Mouse (Mus musculus): ENCODE data around the gene Mns1.

DNA sequence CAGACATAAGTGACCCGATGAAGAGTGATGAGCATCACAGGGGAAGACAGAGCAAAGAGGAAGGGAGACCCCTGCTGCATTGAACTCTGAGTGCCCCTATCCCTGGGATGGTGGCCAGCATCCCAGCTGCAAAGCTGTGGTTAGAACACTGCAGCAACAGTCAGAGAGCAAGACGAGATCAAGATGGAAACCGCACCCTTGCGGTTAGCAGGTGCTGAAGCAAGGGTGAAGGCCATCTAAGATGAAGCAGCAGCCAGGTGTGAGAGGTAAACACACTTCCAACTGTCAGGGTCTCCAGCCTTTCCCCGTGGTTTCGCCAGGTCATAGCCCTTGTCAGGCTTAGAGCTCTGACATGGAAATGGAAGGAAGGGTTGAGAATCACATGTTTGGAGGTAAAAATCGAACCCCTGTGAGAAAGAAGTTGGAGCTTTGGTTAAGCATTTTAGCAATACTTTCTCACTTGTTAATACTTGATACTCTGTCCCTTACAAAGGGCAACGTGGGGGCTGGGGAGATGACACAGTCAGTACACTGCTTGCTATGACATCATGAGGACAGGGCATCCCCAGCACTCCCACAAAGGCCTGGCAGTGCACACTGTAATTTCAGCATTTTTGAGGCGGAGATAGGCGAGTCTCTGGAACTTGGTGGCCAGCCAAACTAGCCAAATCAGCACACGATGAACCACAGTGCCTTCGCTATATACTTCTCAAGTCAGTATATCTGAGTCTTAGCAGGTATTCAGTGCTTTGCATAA is 47.3 kb upstream of the Mns1 start:
- no peak for TF ChIP-seq GATA1 (IDR thresholded peaks at IDR 0.05; ENCODE audit: borderline replicate concordance, low read length)
- no peak for TF ChIP-seq FLI1 (IDR thresholded peaks at IDR 0.05; ENCODE audit: low read length)
